Mouse (Mus musculus) cerebellum, adult 18-20 months (tissue): ENCODE measurements around the gene Nlrp10.
A peak's percentile ranks its signal among the peaks of the same experiment; 100 is the strongest.

Experiments used
- DNase-seq, 2 experiments: peaks; one replicate each; pipeline ENCODE4 v3.0.0; 2021

The Nlrp10 gene

GRCm38 (mm10) chr7:108929726-108930393 is at the start of gene Nlrp10:
Nlrp10 (minus strand) TSS chr7:108930178.
- no peak for DNase-seq

- DNase-seq = peak; percentile 67 to 68
Observed at GRCm38 (mm10) chr7:108972273-108972672, 42.3 kb upstream of the Nlrp10 start.

GRCm38 (mm10) chr7:108968201-108968600 is 38.2 kb upstream of the Nlrp10 start:
- DNase-seq = no peak

DNA sequence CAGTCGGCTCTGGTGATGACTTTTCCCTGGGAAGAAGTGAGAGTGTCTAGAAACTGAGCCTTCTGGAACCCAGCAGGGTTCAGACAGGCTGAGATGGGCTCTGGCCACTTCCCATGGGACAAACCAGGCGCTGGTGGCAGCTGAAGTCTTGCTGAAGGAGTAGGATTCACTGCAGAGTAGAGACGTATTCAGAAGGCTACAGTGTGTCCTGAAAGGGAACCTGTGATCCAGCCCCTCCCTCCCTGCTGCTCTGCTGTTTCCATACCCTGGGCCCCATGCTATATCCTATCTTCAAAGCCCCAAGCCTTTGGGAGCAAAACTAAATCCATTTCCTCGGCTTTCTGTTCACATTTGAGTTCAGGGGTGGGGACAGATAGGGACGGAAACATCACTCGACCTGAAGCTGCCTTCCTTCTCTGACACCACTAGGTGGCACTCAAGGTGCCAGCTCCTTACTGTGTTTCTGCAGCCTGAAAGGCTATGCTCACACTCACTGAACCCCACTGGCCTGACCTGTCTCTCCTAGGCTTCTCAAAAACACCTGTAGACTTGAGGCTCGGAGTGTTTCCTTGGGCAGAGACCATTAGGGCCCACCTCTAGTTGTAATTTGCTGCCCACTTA is 36.9 kb upstream of the Nlrp10 start:
- DNase-seq = peak; percentile 77 to 82

GRCm38 (mm10) chr7:108965968-108966367 is 36.0 kb upstream of the Nlrp10 start:
- no peak for DNase-seq

- no peak for DNase-seq
Observed at GRCm38 (mm10) chr7:108957734-108958133, 27.8 kb upstream of the Nlrp10 start.

DNA sequence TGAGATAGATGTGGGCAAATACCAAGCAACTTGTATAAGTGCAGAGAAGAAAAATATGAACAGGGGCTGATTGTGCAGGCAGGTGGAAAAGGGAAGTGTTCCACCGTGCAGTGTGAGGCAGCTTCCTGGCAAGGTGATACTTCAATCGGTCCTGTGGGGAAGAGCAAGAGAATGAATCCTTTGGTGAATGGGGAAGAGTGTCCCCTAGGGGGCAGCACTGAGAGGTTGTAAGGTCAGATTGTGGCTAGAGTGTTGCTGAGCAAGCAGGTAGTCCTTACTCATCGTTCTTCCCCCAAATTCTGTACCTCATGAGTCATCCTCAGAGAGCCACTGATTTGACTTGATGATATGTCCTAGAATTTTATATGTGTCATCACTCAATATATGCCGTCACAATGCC is 24.2 kb upstream of the Nlrp10 start:
- DNase-seq = peak in 1 of 2 experiments; percentile 51

DNA sequence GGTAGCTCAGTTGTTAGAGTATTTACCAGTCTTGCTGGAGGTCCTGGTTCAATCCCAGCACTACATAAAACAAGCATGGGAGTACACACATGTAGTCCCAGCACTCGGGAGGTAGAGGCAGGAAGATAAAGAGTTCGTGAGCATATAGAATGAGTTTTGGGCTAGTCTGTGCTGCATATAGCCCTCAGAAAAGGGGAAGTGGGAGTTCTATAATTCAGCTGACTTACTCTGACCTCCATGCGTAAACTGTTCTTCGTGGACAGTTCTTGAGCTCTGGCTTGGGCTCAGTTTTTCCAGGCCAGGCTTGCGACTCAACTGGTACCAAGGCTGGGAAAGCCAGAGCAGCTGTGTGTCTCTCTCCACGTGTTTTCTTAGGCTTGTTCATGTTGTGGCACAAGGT is 22.8 kb upstream of the Nlrp10 start:
- DNase-seq = no peak

- peak; percentile 59 to 70 for DNase-seq
Observed at GRCm38 (mm10) chr7:108950762-108951331, 20.9 kb upstream of the Nlrp10 start.

DNA sequence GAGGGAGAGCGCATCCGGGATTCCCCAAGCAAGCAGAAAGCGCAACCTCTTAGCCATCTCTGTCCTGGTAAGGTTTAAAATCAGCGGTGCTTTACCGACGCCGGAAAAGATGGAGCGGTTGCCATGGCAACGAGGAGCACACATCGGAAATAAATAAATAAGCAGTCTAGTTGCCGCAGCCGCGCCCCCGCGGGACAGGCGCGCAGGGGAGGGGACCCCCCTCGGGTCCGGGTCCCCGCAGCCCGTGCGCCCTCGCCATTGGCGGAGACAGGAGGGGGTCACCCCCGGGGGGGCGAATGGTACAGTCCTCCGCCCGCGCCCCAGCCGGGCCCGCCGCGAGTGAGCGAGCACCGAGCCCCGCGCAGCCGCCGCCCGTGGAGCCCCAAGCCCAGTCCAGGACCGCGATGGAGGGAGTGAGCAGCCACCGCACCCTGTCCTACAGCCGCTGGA is 20.4 kb upstream of the Nlrp10 start, which contains the start of gene Tub:
Gene Tub (plus strand): TSS at position 27 of the 450 bp plus-strand sequence.
- peak; percentile 71 to 82 for DNase-seq

GRCm38 (mm10) chr7:108949301-108949700 is 19.3 kb upstream of the Nlrp10 start:
- DNase-seq = no peak

DNA sequence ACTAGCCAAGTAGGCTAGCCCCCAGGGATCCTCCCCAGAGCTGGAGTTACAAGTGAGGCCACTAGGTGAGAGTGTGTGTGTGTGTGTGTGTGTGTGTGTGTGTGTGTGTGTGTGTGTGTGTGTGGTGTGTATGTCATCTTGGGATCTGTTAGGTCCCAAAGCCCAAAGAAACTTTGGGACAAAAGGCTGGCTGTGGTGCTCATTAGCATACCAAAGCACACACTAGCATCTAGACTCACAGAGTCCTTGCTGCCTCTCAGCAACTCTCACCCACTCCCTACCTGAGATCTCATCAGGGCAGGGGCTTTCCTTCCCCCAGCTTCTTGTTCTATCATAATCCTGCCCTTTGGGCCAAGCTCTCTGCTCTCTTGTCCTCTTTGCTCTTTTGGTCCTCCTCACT is 18.6 kb upstream of the Nlrp10 start:
- no peak for DNase-seq

GRCm38 (mm10) chr7:108944002-108944401 is 14.0 kb upstream of the Nlrp10 start:
- DNase-seq = peak; percentile 56 to 64

DNA sequence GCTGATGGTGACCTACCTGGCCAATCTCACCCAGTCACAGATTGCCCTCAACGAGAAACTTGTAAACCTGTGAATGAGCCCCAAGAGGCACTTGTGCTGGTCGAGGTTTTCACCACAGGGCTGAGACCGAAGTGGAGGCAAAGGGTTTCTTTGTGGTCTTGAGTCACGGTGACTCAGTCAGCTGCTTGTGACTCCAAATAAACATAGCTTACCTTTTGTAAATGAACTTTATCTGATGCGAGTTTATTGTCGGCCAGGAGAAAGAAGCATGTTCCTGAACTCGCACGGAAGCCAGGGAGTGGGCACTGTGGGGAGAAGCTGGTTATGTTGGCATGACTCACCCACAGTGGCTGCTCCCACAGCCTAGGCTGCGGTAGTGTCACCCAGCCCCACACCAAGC is 11.5 kb upstream of the Nlrp10 start:
- DNase-seq = no peak

DNA sequence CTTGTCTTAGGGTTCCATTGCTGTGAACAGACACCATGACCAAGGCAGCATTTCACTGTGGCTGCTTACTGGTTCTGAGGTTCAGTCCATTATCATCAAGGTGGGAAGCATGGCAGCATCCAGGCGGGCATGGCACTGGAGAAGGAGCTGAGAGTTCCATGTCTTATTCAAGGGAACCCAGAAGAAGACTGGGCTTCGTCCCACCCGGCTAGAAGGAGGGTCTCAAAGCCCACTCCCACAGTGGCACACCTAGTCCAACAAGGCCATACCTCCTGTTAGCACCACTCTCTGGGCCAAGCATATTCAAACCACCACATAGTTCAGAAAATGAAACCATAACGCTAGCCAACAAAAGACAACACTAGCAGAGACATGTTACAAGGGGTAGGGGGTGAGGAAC is 6.6 kb upstream of the Nlrp10 start:
- no peak for DNase-seq

DNA sequence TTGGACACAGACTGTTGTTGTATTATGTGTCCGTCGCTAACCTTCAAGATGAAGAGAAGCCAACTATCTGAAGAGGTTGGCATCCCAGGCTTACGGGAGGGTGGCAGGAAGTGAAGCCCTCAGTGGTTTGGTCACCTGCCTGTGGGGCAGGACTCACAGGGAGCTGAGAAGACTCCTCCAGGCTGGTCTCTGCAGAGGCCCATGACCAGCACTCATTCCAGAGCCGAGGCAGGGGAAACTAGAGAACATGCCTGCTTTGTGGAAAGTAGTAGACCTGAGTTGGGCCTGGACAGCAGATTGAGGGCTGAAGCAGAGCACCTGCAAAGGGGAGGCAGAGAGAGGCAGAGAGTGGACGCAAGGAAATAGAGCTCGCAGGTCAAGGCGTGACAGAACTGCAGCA is 5.4 kb upstream of the Nlrp10 start:
- DNase-seq = no peak

GRCm38 (mm10) chr7:108934836-108935235 is 4.9 kb upstream of the Nlrp10 start:
- peak in 1 of 2 experiments; percentile 28 for DNase-seq

- DNase-seq = peak; percentile 93 to 95
Observed at GRCm38 (mm10) chr7:108933794-108934731, 4.1 kb upstream of the Nlrp10 start, which contains the start of gene Eif3f. Eif3f (plus strand) TSS chr7:108934417.

GRCm38 (mm10) chr7:108928280-108929188 is 1.4 kb downstream of the Nlrp10 start:
- no peak for DNase-seq

GRCm38 (mm10) chr7:108927043-108927442 is 2.9 kb downstream of the Nlrp10 start:
- DNase-seq = no peak

DNA sequence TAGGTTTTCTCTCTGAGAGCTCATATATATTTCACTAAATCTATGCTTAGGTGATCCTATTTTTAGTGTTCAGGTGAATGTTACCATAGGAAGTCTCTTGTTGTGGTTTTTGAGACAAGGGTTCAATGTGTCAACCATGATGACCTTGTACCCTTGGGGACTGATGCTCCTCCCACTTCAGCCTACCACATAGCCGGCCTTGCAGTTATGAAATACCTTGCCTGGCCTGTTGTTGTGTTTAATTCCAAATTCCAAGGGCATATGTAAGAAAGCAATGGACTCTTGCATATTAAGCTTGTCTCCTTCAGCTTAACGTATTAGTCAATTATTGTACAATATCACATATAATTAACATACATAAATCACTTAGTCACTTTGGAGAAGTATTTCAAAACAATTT is 26.0 kb downstream of the Nlrp10 start:
- no peak for DNase-seq

GRCm38 (mm10) chr7:108894320-108894719 is 35.7 kb downstream of the Nlrp10 start, which contains the start of gene Olfr519:
Olfr519 (minus strand) TSS chr7:108894420.
- no peak for DNase-seq
